Mouse (Mus musculus): Measurements from ENCODE around the gene Rnf144a.
"Not testable (repeated sequence)": the region's sequence is repeated elsewhere in the genome, so short reads cannot be mapped to it uniquely, and the experiment has no call there.

Rnf144a gene

GRCm38 (mm10) chr12:26415104-26415771 is at the start of gene Rnf144a:
TSS of gene Rnf144a (minus strand) at chr12:26415254.
- peak; percentile 65 to 87 for DNase-seq (ENCODE audit: low spot score in 2 of 2)

- DNase-seq (ENCODE audit: low spot score in 2 of 2) = no peak
Measured at GRCm38 (mm10) chr12:26460091-26460490, 45.0 kb upstream of the Rnf144a start.

- peak in 1 of 2 experiments; percentile 17 for DNase-seq (ENCODE audit: low spot score in 2 of 2)
Measured at GRCm38 (mm10) chr12:26456028-26456698, 41.1 kb upstream of the Rnf144a start, which contains the start of gene Rsad2. TSS of gene Rsad2 (minus strand) at chr12:26456452.

- no peak for DNase-seq (ENCODE audit: low spot score in 2 of 2)
Measured at GRCm38 (mm10) chr12:26454682-26455081, 39.6 kb upstream of the Rnf144a start.

GRCm38 (mm10) chr12:26452951-26453350 is 37.9 kb upstream of the Rnf144a start:
- no peak for DNase-seq (ENCODE audit: low spot score in 2 of 2)

GRCm38 (mm10) chr12:26451150-26451549 is 36.1 kb upstream of the Rnf144a start:
- no peak for DNase-seq (ENCODE audit: low spot score in 2 of 2)

- DNase-seq (ENCODE audit: low spot score in 2 of 2) = no peak
Measured at GRCm38 (mm10) chr12:26449483-26449882, 34.4 kb upstream of the Rnf144a start.

GRCm38 (mm10) chr12:26446377-26447045 is 31.5 kb upstream of the Rnf144a start:
- no peak for DNase-seq (ENCODE audit: low spot score in 2 of 2)

- DNase-seq (ENCODE audit: low spot score in 2 of 2) = no peak
Measured at GRCm38 (mm10) chr12:26444511-26444910, 29.5 kb upstream of the Rnf144a start.

- DNase-seq (ENCODE audit: low spot score in 2 of 2) = peak in 1 of 2 experiments; percentile 70
Measured at GRCm38 (mm10) chr12:26444054-26444453, 29.0 kb upstream of the Rnf144a start.

GRCm38 (mm10) chr12:26439366-26439765 is 24.3 kb upstream of the Rnf144a start:
- no peak for DNase-seq (ENCODE audit: low spot score in 2 of 2)

- DNase-seq (ENCODE audit: low spot score in 2 of 2) = no peak
Measured at GRCm38 (mm10) chr12:26437950-26438349, 22.9 kb upstream of the Rnf144a start.

- DNase-seq (ENCODE audit: low spot score in 2 of 2) = no peak
Measured at GRCm38 (mm10) chr12:26436334-26436733, 21.3 kb upstream of the Rnf144a start.

- DNase-seq (ENCODE audit: low spot score in 2 of 2) = not testable (repeated sequence)
Measured at GRCm38 (mm10) chr12:26428771-26429170, 13.7 kb upstream of the Rnf144a start.

- DNase-seq (ENCODE audit: low spot score in 2 of 2) = no peak
Measured at GRCm38 (mm10) chr12:26424841-26425240, 9.8 kb upstream of the Rnf144a start.

- DNase-seq (ENCODE audit: low spot score in 2 of 2) = no peak
Measured at GRCm38 (mm10) chr12:26418322-26418721, 3.3 kb upstream of the Rnf144a start.

- no peak for DNase-seq (ENCODE audit: low spot score in 2 of 2)
Measured at GRCm38 (mm10) chr12:26416636-26417295, 1.7 kb upstream of the Rnf144a start.

- peak in 1 of 2 experiments; percentile 29 for DNase-seq (ENCODE audit: low spot score in 2 of 2)
Measured at GRCm38 (mm10) chr12:26414451-26415103, 477 bp downstream of the Rnf144a start.

GRCm38 (mm10) chr12:26413961-26414411 is 1.1 kb downstream of the Rnf144a start:
- DNase-seq (ENCODE audit: low spot score in 2 of 2) = no peak

GRCm38 (mm10) chr12:26412802-26413201 is 2.3 kb downstream of the Rnf144a start:
- DNase-seq (ENCODE audit: low spot score in 2 of 2) = no peak

- DNase-seq (ENCODE audit: low spot score in 2 of 2) = no peak
Measured at GRCm38 (mm10) chr12:26411841-26412450, 3.1 kb downstream of the Rnf144a start.

Measured in frontal cortex, postnatal 14 days (tissue).